Mouse (Mus musculus) neural tube, embryonic 14.5 days (tissue): ENCODE data around the gene Pdzrn4. TPM values are rescaled to one million over a fixed set of nuclear protein-coding genes. Genes with fewer than 3 reads are reported as not detected.
A peak's percentile ranks its signal among the peaks of the same experiment; 100 is the strongest.

Source experiments
- ATAC-seq: fragments of 200-750 bp; cut with Nextera tagmentation; 2 replicates; pipeline ENCODE4 v1.8.0; 2017; ENCODE audit warnings: low read depth, mild to moderate bottlenecking, moderate TSS enrichment, moderate library complexity
- H3K27ac ChIP-seq: fragments of 300-500 bp; sonication (generic); 2 replicates; pipeline ENCODE4 v1.5.1; 2014; ENCODE audit warnings: low read depth, mild to moderate bottlenecking, control low read depth, low read length, moderate library complexity, mixed read lengths
- H3K27me3 ChIP-seq: fragments of 300-500 bp; sonication (generic); 2 replicates; pipeline ENCODE4 v1.6.1; 2014; ENCODE audit warnings: low read length; ENCODE audit not compliant: control insufficient read depth, insufficient read depth
- H3K36me3 ChIP-seq: fragments of 300-500 bp; sonication (generic); 2 replicates; pipeline ENCODE4 v1.6.1; 2014; ENCODE audit warnings: low read length, mixed read lengths; ENCODE audit not compliant: control insufficient read depth, insufficient read depth
- H3K4me1 ChIP-seq: fragments of 300-500 bp; sonication (generic); 2 replicates; pipeline ENCODE4 v1.6.1; 2014; ENCODE audit warnings: low read length; ENCODE audit not compliant: control insufficient read depth, insufficient read depth
- H3K4me2 ChIP-seq: fragments of 300-500 bp; sonication (generic); 2 replicates; pipeline ENCODE4 v1.6.1; 2014; ENCODE audit warnings: mild to moderate bottlenecking, low read depth, low read length, control low read depth
- H3K4me3 ChIP-seq: fragments of 300-500 bp; sonication (generic); 2 replicates; pipeline ENCODE4 v1.5.1; 2014; ENCODE audit warnings: low read depth, low read length, control low read depth, mixed read lengths
- H3K9ac ChIP-seq: fragments of 300-500 bp; sonication (generic); replicated peaks from 2 replicates; pipeline ENCODE4 v1.6.1; 2014; ENCODE audit warnings: low read depth, mild to moderate bottlenecking, control low read depth, low read length, mixed read lengths
- H3K9me3 ChIP-seq: fragments of 300-500 bp; sonication (generic); 2 replicates; pipeline ENCODE4 v1.6.1; 2016; ENCODE audit warnings: low read length; ENCODE audit not compliant: control insufficient read depth
- WGBS: fragments of 180-500 bp; shearing (Covaris S2); extraction: QIAGEN DNeasy Blood & Tissue Kit; methylation state at CpG from one replicate; pipeline ENCODE4 v1.1.7; 2014; 5-methylcytosine and 5-hydroxymethylcytosine counted together
- polyA plus RNA-seq: library from polyadenylated mRNA; unstranded; fragments of >200 nt; fragmentation: Nextera tagmentation; extraction: Ambion mirVana; gene quantifications from 2 replicates; pipeline ENCODE4 v1.2.1, GENCODE M21; 2014

The Pdzrn4 gene
- polyA plus RNA-seq, 1 experiment from 2014 or later: 23.3 TPM

DNA sequence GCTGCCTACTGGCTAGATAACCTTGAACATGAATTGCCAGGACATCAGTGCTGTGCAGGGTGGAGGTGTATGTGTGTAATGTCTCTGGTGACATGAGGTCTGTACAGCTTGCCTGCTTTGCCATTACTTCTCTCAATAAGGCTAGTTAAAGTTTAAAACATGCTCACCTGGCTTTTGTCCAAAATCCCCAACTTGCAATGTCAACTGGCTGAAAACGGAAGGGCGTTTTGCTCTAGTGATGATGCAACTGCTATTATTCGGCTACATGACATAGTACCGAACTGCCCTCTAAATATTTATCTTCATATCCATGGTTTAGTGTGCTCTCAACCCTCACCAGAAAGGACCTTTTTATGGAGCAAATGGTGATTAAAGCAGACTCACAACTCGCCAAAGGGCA lies 161.9 kb downstream of the Pdzrn4 start:
- ATAC-seq: no peak
- H3K4me2 ChIP-seq: no peak overlapping the region
- H3K4me3 ChIP-seq: no peak overlapping the region
- no peaks in the 10 kb centered on the region for H3K27me3 ChIP-seq
- no peak overlapping the region for H3K27ac ChIP-seq
- no peak overlapping the region for H3K9ac ChIP-seq
- WGBS: 87% methylated on average over 5 of the region's 5 CpGs
- H3K36me3 ChIP-seq: no peaks in the 10 kb centered on the region
- no peaks in the 10 kb centered on the region for H3K4me1 ChIP-seq
- H3K9me3 ChIP-seq: no peaks in the 10 kb centered on the region

DNA sequence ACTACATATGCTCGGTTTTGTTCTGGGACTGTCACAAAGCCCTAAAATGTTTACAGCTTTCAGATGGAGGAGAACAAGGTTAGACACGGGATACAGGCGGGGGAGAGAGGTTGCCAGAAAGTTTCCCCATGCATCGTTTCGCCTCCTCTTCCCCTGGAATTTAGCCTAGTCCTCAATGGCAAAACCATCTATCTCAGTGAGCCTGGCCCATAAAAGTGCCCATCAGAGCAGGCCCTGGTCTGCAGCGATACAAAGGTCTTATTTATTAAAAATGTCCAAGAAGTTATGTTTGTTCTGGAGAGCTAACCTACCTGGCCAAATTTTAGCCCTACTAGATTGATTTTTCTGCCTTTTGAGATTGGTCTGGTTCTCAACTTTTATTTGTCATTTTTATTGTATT lies 165.5 kb downstream of the Pdzrn4 start:
- no peaks in the 10 kb centered on the region for H3K9me3 ChIP-seq
- no peak overlapping the region for H3K4me3 ChIP-seq
- no peak overlapping the region for H3K4me2 ChIP-seq
- ATAC-seq: no peak
- WGBS: 75% methylated on average over 6 of the region's 6 CpGs
- no peaks in the 10 kb centered on the region for H3K27me3 ChIP-seq
- no peaks in the 10 kb centered on the region for H3K36me3 ChIP-seq
- H3K9ac ChIP-seq: no peak overlapping the region
- H3K27ac ChIP-seq: no peak overlapping the region
- H3K4me1 ChIP-seq: no peaks in the 10 kb centered on the region

DNA sequence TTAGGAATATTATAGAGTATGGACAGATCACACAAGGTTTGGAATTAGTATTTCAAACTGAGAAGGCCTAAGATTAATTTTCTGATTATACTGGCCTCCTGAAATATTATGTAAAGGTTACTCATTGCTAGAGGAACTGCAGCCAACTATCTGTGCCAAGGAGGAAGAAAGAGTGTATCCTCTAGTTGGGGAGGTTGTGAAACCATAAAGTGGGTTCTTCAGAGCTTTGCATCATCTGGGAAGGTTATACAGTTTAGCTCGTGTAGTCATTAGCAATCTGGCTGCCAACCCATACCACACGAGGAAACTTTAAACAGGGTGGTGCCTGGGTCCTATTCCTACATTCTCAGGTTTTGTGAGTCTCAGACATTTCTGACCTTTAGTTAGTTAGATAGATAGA lies 166.9 kb downstream of the Pdzrn4 start:
- Histone ChIP-seq H3K27me3 (no peaks in the 10 kb centered on the region), H3K4me3 (no peak overlapping the region), H3K9ac (no peak overlapping the region), H3K4me2 (no peak overlapping the region), H3K9me3 (no peaks in the 10 kb centered on the region), H3K27ac (no peak overlapping the region), H3K4me1 (no peaks in the 10 kb centered on the region), H3K36me3 (no peaks in the 10 kb centered on the region)
- no peak for ATAC-seq
- 70% methylated on average over 2 of the region's 2 CpGs for WGBS

DNA sequence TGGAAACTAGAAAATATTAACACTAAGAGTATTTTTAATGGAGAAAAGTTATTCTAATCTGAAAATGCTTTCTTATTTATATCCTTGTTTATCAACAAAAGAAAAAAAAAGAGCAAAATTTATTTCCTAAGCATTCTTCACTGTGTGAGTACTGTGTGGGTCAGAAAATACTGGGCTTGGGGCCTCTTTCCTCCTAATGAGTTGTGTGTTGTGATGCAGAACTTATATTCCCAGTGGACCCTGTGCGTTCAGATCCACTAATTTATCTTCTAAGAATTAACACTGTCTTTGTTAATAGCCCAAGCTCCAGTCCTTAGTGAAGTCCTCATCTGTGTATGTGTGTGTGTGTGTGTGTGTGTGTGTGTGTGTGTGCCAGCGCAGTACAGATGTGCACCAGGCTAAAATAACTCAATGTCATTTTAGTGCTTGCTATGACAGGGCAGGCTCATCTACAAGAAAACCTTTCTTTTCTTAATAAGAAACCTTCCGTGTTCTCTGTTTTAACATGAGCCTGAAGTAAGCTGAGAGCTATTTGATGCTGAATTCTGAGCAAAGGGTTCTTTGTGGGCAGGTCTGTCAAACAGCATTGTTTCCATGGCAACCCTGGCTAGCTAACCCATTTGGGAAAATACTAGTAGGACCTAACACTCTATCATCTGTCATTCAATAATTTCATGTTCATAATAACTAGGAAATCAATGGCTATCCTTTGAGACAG lies 174.0 kb downstream of the Pdzrn4 start:
- no peak overlapping the region for H3K9ac ChIP-seq
- H3K4me2 ChIP-seq: no peak overlapping the region
- H3K4me1 ChIP-seq: peaks cover 10% of the 10 kb centered on the region; the same call in 1 of the 2 replicates
- ATAC-seq: peak; percentile 66; the same call in 1 of the 2 replicates
- WGBS: 35% methylated on average over 3 of the region's 3 CpGs
- no peaks in the 10 kb centered on the region for H3K27me3 ChIP-seq
- no peaks in the 10 kb centered on the region for H3K9me3 ChIP-seq
- H3K36me3 ChIP-seq: no peaks in the 10 kb centered on the region
- H3K27ac ChIP-seq: peak overlapping the region; percentile 0; the same call in 1 of the 2 replicates
- H3K4me3 ChIP-seq: no peak overlapping the region

DNA sequence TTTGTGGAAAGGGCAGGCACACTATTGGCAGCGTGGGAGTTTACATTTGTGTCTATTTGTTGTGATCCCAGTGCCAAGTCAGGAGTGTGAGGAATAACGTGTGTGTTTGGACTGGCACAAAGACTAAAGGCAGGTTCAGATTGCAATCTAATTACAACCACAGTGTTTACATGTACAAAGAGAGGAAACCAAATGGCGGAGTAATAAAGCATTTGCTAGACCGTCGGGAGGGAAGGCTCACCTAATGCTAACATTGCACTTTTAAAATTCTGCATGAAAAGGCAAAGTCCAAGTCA lies 174.5 kb downstream of the Pdzrn4 start:
- H3K27me3 ChIP-seq: no peaks in the 10 kb centered on the region
- H3K9me3 ChIP-seq: no peaks in the 10 kb centered on the region
- peaks cover 10% of the 10 kb centered on the region; the same call in 1 of the 2 replicates for H3K4me1 ChIP-seq
- H3K9ac ChIP-seq: no peak overlapping the region
- WGBS: 36% methylated on average over 5 of the region's 5 CpGs
- no peak overlapping the region for H3K4me3 ChIP-seq
- no peak overlapping the region for H3K4me2 ChIP-seq
- no peak for ATAC-seq
- peak overlapping the region; percentile 0; the same call in 1 of the 2 replicates for H3K27ac ChIP-seq
- H3K36me3 ChIP-seq: no peaks in the 10 kb centered on the region

DNA sequence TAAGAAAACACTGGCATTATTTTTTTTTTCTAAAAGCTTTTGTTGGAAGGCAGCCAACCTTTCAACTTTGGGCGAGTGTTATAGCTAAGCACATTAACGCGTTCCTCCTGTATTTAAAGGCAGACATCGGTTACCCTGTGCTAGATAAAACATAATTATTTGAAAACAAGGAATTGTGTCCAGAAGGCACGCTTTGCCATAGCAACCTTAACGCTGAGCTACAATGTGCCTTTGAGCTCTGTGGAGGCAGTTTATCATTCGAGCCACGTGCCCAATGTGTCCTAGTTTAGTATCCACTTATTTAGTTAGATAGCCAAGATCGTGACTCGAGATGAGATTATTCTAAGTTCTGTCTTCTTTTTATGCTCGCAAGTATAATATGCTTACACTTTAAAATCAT lies 180.8 kb downstream of the Pdzrn4 start:
- Histone ChIP-seq H3K4me1 (peaks cover 8% of the 10 kb centered on the region; the same call in 1 of the 2 replicates), H3K9ac (no peak overlapping the region), H3K27ac (no peak overlapping the region), H3K27me3 (no peaks in the 10 kb centered on the region), H3K36me3 (no peaks in the 10 kb centered on the region), H3K4me2 (no peak overlapping the region), H3K9me3 (no peaks in the 10 kb centered on the region), H3K4me3 (no peak overlapping the region)
- 19% methylated on average over 11 of the region's 11 CpGs for WGBS
- ATAC-seq: no peak

DNA sequence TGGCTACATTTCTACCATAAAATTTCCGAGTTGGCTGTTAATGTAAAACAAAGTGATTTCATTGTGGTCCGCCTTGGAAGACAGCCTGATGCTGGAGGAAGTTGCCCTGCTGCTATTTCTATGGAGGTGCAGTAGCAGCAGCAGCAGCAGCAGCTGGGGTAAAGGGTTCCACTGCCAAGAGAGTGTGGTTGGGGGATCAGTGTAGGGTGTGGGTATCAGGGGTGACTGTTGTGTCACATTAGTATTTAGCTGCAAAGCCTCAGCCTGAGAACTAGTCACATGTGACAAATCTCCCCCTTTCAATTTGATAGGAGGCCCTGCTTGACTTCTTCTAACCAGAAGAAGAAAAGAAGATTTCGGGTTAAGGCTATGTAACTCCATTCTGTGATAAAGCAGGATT lies 183.5 kb downstream of the Pdzrn4 start:
- 40% methylated on average over 3 of the region's 3 CpGs for WGBS
- Histone ChIP-seq H3K27me3 (no peaks in the 10 kb centered on the region), H3K9ac (no peak overlapping the region), H3K27ac (peak overlapping the region; percentile 60; the same call in 1 of the 2 replicates), H3K9me3 (no peaks in the 10 kb centered on the region), H3K4me3 (no peak overlapping the region), H3K36me3 (no peaks in the 10 kb centered on the region), H3K4me1 (peaks cover 8% of the 10 kb centered on the region; the same call in 1 of the 2 replicates), H3K4me2 (no peak overlapping the region)
- ATAC-seq: no peak

DNA sequence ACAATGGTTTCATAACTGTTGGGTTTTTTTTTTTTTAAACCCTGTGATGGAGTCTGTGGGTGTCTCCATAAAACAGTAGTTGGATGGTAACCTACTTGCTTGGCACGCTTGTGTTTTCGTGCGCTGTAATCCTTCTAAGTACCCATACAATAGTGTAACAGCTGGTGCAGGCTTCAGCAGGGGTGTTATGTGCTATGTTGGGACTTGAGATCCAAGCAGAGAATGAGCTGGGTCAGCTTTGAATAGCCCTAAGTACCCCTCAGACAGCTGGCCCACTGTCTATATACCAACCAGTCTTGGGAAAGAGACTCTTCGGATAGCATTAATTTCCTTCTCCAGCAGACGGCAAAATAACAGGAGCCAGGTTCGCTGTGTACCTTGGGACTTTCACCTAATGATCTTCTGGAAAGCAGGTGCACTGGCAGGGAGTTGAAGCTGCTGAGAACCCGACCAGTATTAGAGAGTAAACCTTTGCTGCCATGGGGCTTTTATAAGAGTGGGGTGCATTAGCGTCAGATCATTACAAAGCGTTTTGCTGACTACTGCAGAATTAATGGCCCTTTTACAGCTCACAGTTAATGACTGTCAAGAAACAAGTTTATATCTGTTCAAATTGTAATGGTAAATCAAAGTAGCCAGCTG lies 184.2 kb downstream of the Pdzrn4 start:
- Histone ChIP-seq H3K4me3 (no peak overlapping the region), H3K27ac (peak overlapping the region; percentile 36), H3K9ac (no peak overlapping the region), H3K9me3 (no peaks in the 10 kb centered on the region), H3K4me1 (peaks cover 8% of the 10 kb centered on the region; the same call in 1 of the 2 replicates), H3K36me3 (no peaks in the 10 kb centered on the region), H3K27me3 (no peaks in the 10 kb centered on the region), H3K4me2 (peak overlapping the region; percentile 4; the same call in 1 of the 2 replicates)
- 20% methylated on average over 9 of the region's 9 CpGs for WGBS
- ATAC-seq: peak; percentile 85

DNA sequence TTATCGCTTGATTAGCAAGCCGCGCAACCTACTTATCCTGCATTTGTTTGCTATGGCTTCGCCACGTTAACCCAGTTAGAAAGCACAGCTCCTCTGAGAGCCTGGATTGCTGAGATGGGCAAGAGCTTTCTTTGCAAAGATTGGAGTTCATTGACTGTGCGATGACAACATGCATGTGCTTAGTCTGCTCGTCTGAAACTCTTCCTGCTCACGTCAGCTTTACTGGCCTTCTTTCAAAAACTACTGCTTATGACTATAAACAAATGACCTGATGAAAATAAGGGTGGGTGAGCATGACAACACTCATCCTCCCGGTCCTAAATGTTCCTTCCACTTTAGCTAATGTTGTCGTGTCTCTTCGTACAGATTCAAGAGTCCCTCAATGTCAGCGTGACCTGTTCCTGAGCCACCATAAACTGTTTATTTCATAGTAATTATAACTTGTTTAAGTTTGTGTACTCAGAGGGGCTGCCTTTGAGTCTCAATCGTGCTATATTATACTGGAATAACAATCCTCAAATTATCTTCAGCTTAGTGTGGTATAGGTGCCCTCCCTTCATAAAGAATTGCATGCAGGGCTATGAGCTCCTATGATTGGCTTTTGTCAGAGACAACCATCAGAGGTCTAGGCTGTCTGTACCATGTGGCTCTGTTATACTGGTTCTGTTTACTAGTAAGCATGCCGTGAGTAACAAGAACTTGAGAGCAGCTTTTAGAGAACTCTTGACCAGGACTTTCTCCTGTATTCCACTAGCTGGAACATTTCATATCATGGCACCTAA lies 187.9 kb downstream of the Pdzrn4 start:
- Histone ChIP-seq H3K4me1 (peaks cover 8% of the 10 kb centered on the region; the same call in 1 of the 2 replicates), H3K27ac (no peak overlapping the region), H3K9ac (no peak overlapping the region), H3K36me3 (no peaks in the 10 kb centered on the region), H3K4me2 (no peak overlapping the region), H3K27me3 (no peaks in the 10 kb centered on the region), H3K9me3 (no peaks in the 10 kb centered on the region), H3K4me3 (no peak overlapping the region)
- no peak for ATAC-seq
- 87% methylated on average over 14 of the region's 14 CpGs for WGBS
